Mouse (Mus musculus) c-Kit-positive CD71-positive TER-119-negative erythroid progenitor cells, embryonic 14.5 days (primary cell): Measurements from ENCODE around the gene Tmbim1.
"Not testable (repeated sequence)": the region's sequence is repeated elsewhere in the genome, so short reads cannot be mapped to it uniquely, and the experiment has no call there.

Source experiments
- DNase-seq: peaks from one replicate; pipeline ENCODE4 v3.0.0-alpha.2; 2013; ENCODE audit warnings: low read depth

Tmbim1 gene

DNA sequence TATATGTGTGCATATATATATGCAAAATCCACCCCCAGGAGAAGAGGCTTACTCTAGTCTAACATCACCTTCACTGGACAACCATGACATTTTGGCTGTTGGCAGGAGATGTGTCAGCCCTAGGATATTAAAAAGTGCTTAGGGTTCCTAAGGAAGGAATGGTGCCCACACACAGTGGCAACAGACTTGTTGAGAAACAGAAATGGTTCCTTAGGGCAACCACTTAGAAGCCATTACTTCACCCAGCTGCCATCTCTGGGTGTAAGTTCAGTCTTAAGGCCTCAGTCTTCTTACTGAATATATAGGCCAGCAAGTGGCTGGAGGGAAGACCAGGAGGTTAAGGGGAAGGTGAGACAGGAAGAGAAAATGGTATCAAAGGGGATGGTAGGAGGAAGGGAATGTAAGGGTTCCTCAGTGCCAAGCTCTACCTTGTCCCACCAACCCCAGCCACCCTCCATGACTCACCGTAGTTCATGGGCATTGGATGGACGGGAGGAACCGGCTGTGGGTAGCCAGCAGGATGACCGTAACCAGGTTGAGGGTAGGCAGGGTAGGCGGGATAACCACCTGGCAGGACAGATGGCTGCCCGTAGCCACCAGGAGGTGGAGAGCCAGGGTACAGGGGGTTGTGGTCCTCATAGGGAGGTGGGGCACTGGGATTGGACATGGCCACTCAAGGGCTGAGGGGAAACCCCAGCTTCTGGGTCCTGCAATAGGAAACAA lies 10.5 kb downstream of the Tmbim1 start:
- no peak for DNase-seq

DNA sequence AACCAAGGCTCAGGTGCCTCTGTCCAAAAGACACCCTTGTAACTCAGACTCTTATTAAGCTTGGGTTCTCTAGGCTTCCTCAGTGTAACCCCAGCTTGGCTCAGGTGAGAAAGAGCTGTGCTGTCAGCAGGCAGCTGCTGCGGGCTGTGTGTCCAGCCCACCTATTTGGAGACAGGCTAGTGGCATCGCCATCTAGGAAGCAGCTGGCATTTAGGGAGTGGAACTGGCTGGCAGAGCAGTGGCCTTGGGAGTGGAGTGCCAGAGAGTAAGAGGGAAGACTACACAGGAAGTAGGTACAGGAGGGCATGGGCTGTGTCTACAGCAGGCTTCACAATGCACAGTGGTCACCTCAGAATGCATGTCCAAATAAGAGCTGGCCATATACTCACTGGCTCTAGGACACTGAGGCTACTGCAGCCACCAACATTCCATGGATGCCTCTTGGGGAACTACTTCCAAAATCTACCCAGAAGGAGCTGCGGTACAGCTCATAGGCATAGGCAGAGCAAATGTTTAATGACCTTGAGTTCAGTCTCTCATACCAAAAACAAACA lies 11.3 kb downstream of the Tmbim1 start:
- DNase-seq: no peak

DNA sequence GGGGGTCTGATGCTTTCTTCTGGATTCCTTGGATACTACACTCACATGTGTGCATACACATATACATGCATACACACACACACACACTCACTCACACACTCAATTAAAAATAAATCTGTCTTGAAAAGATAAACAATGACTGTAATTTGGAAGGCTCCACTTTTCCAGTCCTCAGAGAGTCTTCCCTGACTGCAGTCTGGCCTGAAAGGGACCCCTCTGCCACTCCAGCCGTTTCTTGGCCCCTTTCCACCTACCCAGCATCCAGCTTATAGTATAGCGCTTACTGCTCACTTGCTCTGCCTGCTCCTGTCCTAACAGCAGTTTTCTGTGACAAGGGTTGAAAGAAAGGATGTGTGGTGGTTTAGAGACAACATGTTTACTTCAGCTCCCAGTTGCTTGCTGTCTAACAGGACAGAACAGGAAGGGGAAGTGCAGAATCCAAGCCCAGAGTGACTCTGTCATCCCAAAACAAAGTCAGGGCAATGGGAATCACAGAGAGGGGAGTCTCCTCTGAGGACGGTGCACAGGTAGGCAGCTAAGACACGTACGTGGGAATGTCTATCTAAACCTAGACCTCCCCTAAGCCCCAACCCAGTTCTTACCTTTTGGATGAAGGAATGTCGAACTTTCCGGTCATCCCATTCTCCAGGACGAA lies 12.0 kb downstream of the Tmbim1 start:
- no peak for DNase-seq

GRCm38 (mm10) chr1:74292331-74293020 lies 12.9 kb downstream of the Tmbim1 start:
- no peak for DNase-seq

- no peak for DNase-seq
Observed at GRCm38 (mm10) chr1:74290141-74290540, 15.3 kb downstream of the Tmbim1 start.

- DNase-seq: no peak
Observed at GRCm38 (mm10) chr1:74289740-74290139, 15.7 kb downstream of the Tmbim1 start.

GRCm38 (mm10) chr1:74289248-74289647 lies 16.2 kb downstream of the Tmbim1 start:
- DNase-seq: no peak

- no peak for DNase-seq
Observed at GRCm38 (mm10) chr1:74288327-74288726, 17.1 kb downstream of the Tmbim1 start.

- DNase-seq: not testable (repeated sequence)
Observed at GRCm38 (mm10) chr1:74286869-74287607, 18.4 kb downstream of the Tmbim1 start.

DNA sequence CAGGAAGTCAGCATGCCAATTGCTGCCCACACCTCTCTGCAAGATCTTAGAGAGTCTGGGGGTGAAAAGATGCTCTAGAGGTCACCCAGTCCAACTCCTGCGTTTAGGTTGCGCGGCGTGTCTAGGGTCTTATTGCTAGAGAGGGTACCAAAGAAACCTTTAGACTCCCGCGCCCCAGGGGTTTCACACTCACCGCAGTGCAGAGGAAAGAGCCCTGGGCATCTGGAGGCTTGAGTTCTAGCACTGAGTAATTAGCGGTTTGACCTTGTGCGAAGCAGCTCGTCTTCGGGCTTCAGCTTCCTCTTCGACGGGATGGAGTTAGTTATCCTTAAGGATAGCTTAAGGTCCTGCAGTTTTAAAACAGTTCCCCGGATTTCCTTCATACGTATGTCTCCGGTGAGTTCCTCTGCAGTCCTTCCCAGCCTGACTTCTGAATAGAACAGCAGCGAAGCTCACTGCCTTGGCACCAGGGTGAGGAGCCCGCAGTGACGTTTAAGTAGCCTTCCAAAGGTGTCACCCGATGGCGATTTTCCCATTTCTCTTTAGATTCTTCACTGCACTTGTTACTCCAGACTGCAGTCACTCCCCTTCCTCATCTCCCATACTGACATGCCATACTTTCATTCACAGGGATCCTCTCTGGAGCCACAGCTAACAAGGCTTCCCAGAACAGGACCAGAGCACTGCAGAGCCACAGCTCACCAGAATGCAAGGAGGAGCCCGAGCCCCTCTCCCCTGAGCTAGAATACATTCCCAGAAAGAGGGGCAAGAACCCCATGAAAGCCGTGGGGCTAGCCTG lies 20.0 kb downstream of the Tmbim1 start:
- no peak for DNase-seq

GRCm38 (mm10) chr1:74284543-74285160 lies 20.8 kb downstream of the Tmbim1 start, which contains the start of the genes Aamp and Pnkd:
Gene Aamp (minus strand): TSS chr1:74284738.
Gene Pnkd (plus strand): TSS chr1:74284930.
- DNase-seq: peak; percentile 100

DNA sequence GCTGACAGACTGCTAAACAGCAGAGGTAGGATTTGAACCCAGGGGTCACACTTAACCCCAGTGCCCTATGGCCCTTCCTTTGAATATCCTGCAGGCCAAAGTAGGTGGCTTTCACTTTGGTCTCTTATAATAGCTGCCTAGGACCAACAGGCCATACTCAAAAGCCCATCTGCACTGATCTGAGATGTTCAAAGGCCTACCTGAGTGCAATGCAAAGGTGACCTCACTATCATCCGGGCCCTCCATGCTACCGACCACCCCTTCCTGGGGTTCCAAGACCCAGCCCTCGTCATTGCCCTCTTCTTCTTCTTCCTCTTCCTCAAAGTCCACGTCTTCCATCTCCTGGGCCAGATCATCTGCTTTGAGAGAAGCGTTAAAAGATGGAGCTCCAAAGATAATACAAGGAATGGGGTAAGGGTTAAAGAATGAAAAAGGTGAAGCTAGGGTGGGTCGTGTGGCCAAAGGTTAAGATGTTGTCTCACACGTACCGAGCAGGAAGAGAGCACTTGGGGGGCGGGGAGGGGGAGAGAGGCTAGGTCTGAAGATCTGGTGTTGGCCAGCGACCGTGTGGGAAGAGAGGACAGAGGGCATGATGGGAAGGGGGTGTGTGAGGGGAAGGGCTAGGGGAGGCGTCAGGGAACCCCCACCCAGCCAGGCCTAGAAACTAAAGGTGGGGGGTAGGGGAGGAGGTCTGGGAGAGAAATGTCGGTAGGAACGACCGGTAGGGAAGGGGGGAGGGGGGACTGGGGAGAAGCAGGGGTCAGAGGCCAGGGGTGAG lies 21.5 kb downstream of the Tmbim1 start:
- no peak for DNase-seq

- no peak for DNase-seq
Observed at GRCm38 (mm10) chr1:74282896-74283625, 22.4 kb downstream of the Tmbim1 start.

DNA sequence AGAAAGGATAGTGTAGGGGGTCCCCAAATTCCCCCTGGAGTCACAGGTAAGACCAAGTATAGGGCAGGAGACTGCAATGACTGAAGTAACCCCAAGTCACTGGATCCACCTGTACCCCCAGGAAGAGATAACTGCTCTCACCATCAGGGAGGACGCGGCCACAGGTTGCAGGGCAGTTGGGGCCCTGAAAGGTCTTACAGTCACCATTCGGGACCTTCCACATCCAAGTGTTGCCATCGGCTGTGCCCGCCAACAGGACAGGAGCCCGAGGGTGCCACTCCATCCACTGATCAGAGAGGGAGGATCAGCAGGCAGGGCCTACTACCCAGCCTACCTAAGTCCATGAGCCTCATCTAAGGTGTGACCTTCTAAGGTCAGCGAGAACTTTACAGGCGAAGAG lies 23.5 kb downstream of the Tmbim1 start:
- no peak for DNase-seq

DNA sequence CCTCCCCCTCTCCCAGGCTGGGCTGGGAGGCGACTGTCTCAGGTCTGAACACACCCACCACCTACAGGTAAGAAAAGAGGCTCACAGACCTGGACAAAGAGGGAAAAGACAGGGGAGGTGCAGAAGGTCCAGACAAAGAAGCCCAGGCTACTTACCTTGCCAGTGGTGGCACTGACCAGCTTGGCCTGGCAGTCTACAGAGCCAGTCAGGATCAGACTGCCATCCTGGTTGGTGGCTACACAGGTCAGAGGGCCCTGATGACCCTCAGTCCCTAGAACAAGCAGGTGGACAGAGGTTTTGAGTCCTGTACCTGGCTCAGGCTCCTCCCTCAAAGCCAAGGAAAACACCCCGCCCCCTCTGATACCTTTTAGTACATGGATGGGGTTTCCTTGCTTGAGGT lies 24.1 kb downstream of the Tmbim1 start:
- DNase-seq: no peak

GRCm38 (mm10) chr1:74280591-74281325 lies 24.7 kb downstream of the Tmbim1 start:
- DNase-seq: no peak

GRCm38 (mm10) chr1:74278988-74279387 lies 26.4 kb downstream of the Tmbim1 start:
- DNase-seq: no peak

GRCm38 (mm10) chr1:74278538-74278937 lies 26.9 kb downstream of the Tmbim1 start, which contains the start of gene Gpbar1:
Gene Gpbar1 (plus strand): TSS chr1:74278550.
- no peak for DNase-seq
